Mouse (Mus musculus) lung, embryonic 16.5 days (tissue): ENCODE results near the gene Tbpl2. TPM values are rescaled to one million over a fixed set of nuclear protein-coding genes. Genes with fewer than 3 reads are reported as not detected.

Source experiments
- ATAC-seq: fragments of 200-750 bp; cut with Nextera tagmentation; 2 replicates; pipeline ENCODE4 v1.8.0; 2017; ENCODE audit warnings: low read depth, mild to moderate bottlenecking, moderate library complexity
- H3K27ac ChIP-seq: fragments of 300-500 bp; sonication (generic); 2 replicates; pipeline ENCODE4 v1.5.1; 2014; ENCODE audit warnings: mild to moderate bottlenecking, control low read depth, low read length
- H3K27me3 ChIP-seq: fragments of 300-500 bp; sonication (generic); 2 replicates; pipeline ENCODE4 v1.6.1; 2014; ENCODE audit warnings: low read depth, low read length, mixed read lengths; ENCODE audit not compliant: control insufficient read depth, insufficient read depth
- H3K36me3 ChIP-seq: fragments of 300-500 bp; sonication (generic); 2 replicates; pipeline ENCODE4 v1.6.1; 2014; ENCODE audit warnings: low read length; ENCODE audit not compliant: control insufficient read depth, insufficient read depth
- H3K4me1 ChIP-seq: fragments of 300-500 bp; sonication (generic); replicated peaks from 2 replicates; pipeline ENCODE4 v1.6.1; 2014; ENCODE audit warnings: low read length, mixed read lengths; ENCODE audit not compliant: control insufficient read depth, insufficient read depth
- H3K4me2 ChIP-seq: fragments of 300-500 bp; sonication (generic); 2 replicates; pipeline ENCODE4 v1.6.1; 2014; ENCODE audit warnings: low read depth, low read length, control low read depth
- H3K4me3 ChIP-seq: fragments of 300-500 bp; sonication (generic); 2 replicates; pipeline ENCODE4 v1.5.1; 2014; ENCODE audit warnings: mild to moderate bottlenecking, low read length, control low read depth
- H3K9ac ChIP-seq: fragments of 300-500 bp; sonication (generic); 2 replicates; pipeline ENCODE4 v1.6.1; 2014; ENCODE audit warnings: low read length, control low read depth
- H3K9me3 ChIP-seq: fragments of 300-500 bp; sonication (generic); 2 replicates; pipeline ENCODE4 v1.6.1; 2016; ENCODE audit warnings: low read length; ENCODE audit not compliant: control insufficient read depth
- WGBS: fragments of 180-500 bp; shearing (Covaris S2); extraction: QIAGEN DNeasy Blood & Tissue Kit; methylation state at CpG from one replicate; pipeline ENCODE4 v1.1.7; 2014; 5-methylcytosine and 5-hydroxymethylcytosine counted together
- polyA plus RNA-seq: library from polyadenylated mRNA; unstranded; fragments of >200 nt; fragmentation: Nextera tagmentation; extraction: Ambion mirVana; gene quantifications from 2 replicates; pipeline ENCODE4 v1.2.1, GENCODE M21; 2015

Gene Tbpl2
- not detected in 2 replicates for polyA plus RNA-seq

DNA sequence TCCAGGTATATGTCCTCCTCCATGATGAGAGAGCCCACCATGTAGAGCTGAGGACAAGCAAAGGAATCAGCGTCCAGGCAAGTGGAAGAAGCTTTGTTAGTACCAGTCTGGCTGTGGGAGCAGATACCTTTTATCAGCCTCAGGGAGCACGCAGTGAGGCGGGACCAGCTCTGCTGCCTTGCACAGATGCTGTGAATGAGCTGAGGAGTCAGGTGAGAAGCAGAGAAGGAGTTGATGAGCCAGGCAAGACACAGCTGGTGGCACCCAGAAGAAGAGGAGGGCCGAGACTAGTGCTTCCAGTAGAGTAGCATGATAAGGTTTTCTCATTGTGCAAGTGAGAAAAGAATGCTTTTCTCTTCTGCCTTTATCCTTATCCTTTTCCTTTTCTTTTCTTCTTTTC, at the start of gene Tbpl2:
TSS of gene Tbpl2 (minus strand) at position 101 of the 400 bp plus-strand sequence.
- Histone ChIP-seq H3K9ac (no peak within 1 kb of the TSS), H3K27me3 (no peaks in the 10 kb centered on the region), H3K4me1 (no peaks in the 10 kb centered on the region), H3K27ac (no peak within 1 kb of the TSS), H3K9me3 (no peaks in the 10 kb centered on the region), H3K36me3 (no peaks in the 10 kb centered on the region), H3K4me3 (no peak within 1 kb of the TSS), H3K4me2 (no peak within 1 kb of the TSS)
- WGBS, result 65% methylated on average over 4 of the region's 4 CpGs
- ATAC-seq, result no peak

DNA sequence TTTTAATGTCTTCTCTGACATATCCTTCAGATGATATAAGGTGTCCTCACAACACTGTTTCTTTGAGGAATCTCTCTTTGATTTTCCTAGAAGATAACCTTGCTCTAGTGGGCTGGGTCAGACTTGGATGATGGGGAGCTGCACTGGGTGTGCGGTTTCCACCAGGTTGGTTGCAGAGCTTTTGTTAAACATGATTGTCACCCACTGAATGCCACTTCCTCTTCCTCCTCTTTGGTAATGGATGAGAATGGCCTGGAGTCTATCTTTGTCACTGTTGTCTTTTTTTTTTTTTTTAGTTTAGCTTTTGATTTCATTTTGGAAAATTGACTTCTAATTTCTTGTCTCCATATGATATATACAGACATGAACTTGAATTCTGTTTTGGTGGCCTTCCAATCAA, 38.0 kb upstream of the Tbpl2 start:
- no peaks in the 10 kb centered on the region for H3K9me3 ChIP-seq
- H3K36me3 ChIP-seq, result no peaks in the 10 kb centered on the region
- no peak for ATAC-seq
- no peaks in the 10 kb centered on the region for H3K4me1 ChIP-seq
- no peak overlapping the region for H3K4me2 ChIP-seq
- H3K9ac ChIP-seq, result no peak overlapping the region
- H3K27me3 ChIP-seq, result no peaks in the 10 kb centered on the region
- 77% methylated on average over 1 of the region's 1 CpGs for WGBS
- H3K4me3 ChIP-seq, result no peak overlapping the region
- H3K27ac ChIP-seq, result no peak overlapping the region

DNA sequence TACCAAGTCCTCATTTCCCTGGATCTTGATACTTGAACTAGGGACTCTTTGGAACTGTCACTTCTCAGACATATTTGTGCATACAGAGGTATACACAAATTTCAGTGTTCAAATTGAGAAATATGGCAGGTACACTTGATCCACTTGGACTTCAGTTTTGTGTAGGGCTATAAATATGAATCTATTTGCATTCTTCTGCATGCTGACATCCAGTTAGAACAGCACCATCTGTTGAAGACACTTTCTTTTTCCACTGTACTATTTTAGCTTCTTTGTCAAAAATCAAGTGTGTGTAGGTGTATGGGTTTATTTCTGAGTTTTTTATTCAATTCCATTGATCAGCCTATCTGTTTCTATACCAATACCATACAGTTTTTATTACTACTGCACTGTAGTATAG, 12.7 kb upstream of the Tbpl2 start:
- H3K4me2 ChIP-seq, result no peak overlapping the region
- no peaks in the 10 kb centered on the region for H3K27me3 ChIP-seq
- H3K27ac ChIP-seq, result no peak overlapping the region
- no peak overlapping the region for H3K9ac ChIP-seq
- no peaks in the 10 kb centered on the region for H3K4me1 ChIP-seq
- no peaks in the 10 kb centered on the region for H3K36me3 ChIP-seq
- no peak overlapping the region for H3K4me3 ChIP-seq
- ATAC-seq, result no peak
- H3K9me3 ChIP-seq, result no peaks in the 10 kb centered on the region

DNA sequence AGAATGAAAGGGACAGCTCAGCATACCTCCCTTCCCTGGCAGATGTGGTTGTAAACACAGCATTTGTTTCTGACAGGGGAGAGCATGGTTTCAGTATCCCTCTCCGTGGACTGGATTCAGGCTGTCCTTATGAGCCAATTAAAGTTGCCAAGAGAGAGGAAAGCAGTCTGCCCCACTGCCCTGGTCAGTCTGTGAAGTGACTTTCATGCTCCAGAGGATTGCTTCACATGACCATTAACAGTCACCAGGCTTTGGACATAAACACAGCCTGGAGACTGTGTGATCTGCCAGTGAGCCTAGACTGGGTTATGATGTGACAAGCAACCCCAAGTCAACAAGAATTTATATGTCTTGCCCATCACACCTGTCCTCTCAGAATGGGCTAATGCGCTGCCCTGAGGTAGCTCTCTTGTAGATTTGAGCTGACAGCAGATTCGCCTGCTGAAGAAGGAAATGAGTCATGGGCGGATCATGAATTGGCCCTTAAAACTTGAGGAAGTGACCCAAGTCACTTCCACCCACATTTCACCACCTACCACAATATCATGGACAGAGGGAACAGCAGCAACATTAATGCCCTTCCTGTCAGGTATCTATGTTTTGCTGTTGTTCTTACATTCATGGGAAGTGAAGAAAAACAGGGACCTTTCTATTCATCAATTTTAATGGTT, 7.4 kb upstream of the Tbpl2 start:
- no peak overlapping the region for H3K4me3 ChIP-seq
- H3K36me3 ChIP-seq, result no peaks in the 10 kb centered on the region
- H3K9me3 ChIP-seq, result no peaks in the 10 kb centered on the region
- no peaks in the 10 kb centered on the region for H3K4me1 ChIP-seq
- no peak overlapping the region for H3K27ac ChIP-seq
- 58% methylated on average over 4 of the region's 4 CpGs for WGBS
- no peak overlapping the region for H3K4me2 ChIP-seq
- no peaks in the 10 kb centered on the region for H3K27me3 ChIP-seq
- no peak for ATAC-seq
- no peak overlapping the region for H3K9ac ChIP-seq

DNA sequence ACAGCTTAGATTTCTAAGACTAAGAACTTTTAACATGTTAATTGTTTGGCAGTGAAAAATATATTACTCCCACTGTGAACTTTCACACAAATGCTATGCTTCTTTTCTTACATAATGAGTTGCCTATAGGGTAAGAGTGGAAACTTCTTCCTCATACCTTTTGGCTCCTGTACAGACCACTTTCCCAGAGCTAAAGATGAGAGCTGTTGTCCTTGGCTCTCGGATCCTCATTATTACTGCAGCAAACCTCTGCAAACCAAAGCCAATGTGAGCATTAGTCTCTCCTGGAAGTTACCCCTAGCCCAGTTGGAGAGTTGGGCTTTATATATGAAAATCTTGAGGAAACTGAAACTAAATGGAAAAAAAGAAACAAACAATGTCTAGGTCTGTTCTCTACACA, 5.5 kb downstream of the Tbpl2 start:
- WGBS, result 59% methylated on average over 1 of the region's 1 CpGs
- Histone ChIP-seq H3K4me2 (no peak overlapping the region), H3K27ac (no peak overlapping the region), H3K9me3 (no peaks in the 10 kb centered on the region), H3K36me3 (no peaks in the 10 kb centered on the region), H3K4me1 (no peaks in the 10 kb centered on the region), H3K27me3 (no peaks in the 10 kb centered on the region), H3K4me3 (no peak overlapping the region), H3K9ac (no peak overlapping the region)
- ATAC-seq, result no peak

DNA sequence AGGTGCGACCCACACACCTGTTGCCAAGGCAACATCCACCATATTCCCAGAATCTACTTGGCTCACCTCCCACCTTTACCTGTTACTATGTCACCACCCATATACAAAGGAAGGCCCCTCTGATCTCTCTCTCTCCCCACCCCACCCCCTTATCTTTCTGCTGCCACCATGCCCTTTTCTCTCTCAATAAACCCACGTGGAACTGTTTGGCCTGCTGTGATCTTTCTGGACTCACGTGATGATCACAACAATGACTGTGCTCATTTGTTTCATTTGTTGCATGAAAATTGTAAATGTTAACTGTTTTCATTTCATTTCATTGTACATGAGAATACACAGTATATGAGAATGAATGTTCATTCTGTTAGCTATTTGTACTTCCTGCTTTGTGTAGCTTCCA, 45.9 kb downstream of the Tbpl2 start:
- Histone ChIP-seq H3K4me2 (no peak overlapping the region), H3K27ac (no peak overlapping the region), H3K9me3 (no peaks in the 10 kb centered on the region), H3K4me3 (no peak overlapping the region), H3K27me3 (no peaks in the 10 kb centered on the region), H3K9ac (no peak overlapping the region), H3K36me3 (no peaks in the 10 kb centered on the region), H3K4me1 (no peaks in the 10 kb centered on the region)
- WGBS, result 75% methylated on average over 3 of the region's 3 CpGs
- ATAC-seq, result no peak

DNA sequence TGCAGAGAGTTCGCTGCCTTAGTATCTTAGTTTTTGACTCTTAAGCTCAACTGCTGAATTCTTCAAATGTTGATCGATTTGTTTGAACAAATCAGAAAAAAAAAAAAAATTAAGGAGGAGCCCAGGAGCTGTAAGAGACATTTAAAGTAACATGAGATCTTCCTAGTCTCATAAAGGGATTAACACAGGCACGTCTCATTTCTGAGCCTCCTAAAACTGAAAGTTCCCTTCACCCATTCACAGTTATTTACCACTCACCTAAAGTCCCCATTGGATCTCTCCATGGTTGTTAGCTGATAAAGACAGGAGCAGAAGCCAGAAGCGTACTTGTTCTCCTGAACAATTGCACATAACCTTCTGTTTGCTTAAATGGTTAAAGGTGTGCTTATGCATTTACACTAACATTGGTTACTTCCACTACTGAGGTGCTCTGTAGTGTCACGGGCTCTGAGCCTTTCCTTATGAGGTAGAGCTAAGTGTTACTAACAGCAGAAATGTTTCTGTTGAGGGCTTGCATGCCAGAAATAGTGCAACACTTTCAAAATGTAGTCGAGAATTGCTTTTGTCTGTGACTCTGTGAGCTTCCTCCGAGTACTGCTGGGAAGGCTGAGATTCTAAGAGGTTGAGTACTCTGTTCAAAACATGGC, 46.9 kb downstream of the Tbpl2 start, which contains the start of gene Hnmt:
TSS of gene Hnmt (minus strand) at position 51 of the 647 bp plus-strand sequence.
- H3K27me3 ChIP-seq, result no peaks in the 10 kb centered on the region
- H3K4me3 ChIP-seq, result peak within 1 kb of the TSS; percentile 32
- 29% methylated on average over 7 of the region's 7 CpGs for WGBS
- H3K4me2 ChIP-seq, result peak within 1 kb of the TSS; percentile 50
- H3K27ac ChIP-seq, result no peak within 1 kb of the TSS
- no peak for ATAC-seq
- H3K9me3 ChIP-seq, result no peaks in the 10 kb centered on the region
- no peaks in the 10 kb centered on the region for H3K36me3 ChIP-seq
- peak within 1 kb of the TSS; percentile 36 for H3K9ac ChIP-seq
- H3K4me1 ChIP-seq, result no peaks in the 10 kb centered on the region

DNA sequence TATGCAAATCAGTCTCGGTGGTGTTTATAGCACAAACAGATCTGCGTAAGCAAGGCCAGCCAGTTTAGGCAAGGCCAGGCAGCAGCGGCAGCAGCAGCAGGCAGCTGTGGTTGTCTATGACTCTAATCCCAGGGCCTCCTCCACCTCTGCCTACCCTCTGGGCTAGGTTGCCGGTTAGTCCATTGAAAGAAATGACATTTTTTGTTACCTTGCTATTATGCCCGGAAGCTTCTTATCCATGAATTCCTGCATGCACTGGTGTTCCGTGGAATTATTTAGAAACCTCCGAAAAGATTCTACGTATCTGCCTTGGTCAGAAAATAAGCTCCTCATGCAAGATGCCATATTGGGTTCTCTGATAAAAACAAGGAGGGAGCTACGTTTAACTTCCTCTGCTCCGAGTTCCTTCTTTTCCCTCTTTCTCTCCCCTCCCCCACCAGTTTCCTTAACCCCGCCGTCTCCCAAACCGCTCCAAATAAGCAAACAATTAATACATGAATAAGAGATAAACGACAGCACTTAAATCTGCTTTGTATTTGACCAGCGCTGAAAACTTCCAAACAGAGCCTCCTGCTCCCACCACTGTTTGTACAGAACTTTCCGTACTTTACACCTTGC, 47.8 kb downstream of the Tbpl2 start:
- no peaks in the 10 kb centered on the region for H3K36me3 ChIP-seq
- H3K9me3 ChIP-seq, result no peaks in the 10 kb centered on the region
- H3K4me2 ChIP-seq, result peak overlapping the region; percentile 50
- H3K27ac ChIP-seq, result no peak overlapping the region
- peak overlapping the region; percentile 32 for H3K4me3 ChIP-seq
- H3K27me3 ChIP-seq, result no peaks in the 10 kb centered on the region
- no peaks in the 10 kb centered on the region for H3K4me1 ChIP-seq
- WGBS, result 12% methylated on average over 16 of the region's 16 CpGs
- ATAC-seq, result 0 out of 2 replicates have a peak, but pooled peaks have one; percentile 36
- H3K9ac ChIP-seq, result peak overlapping the region; percentile 36
